Mouse (Mus musculus) embryonic facial prominence, embryonic 11.5 days (tissue): ENCODE measurements around the gene Spag4. TPM values are rescaled to one million over a fixed set of nuclear protein-coding genes. Genes with fewer than 3 reads are reported as not detected.
"Not testable (repeated sequence)": the region's sequence is repeated elsewhere in the genome, so short reads cannot be mapped to it uniquely, and the experiment has no call there.

Source experiments
- ATAC-seq: fragments of 200-750 bp; cut with Nextera tagmentation; replicated peaks from 2 replicates; pipeline ENCODE4 v1.8.0; 2017; ENCODE audit warnings: low read depth; ENCODE audit not compliant: insufficient number of reproducible peaks, low FRiP score, low TSS enrichment
- DNase-seq: peaks from one replicate; pipeline ENCODE4 v3.0.0-alpha.2; 2015; ENCODE audit warnings: low spot score
- H3K27ac ChIP-seq: fragments of 300-500 bp; sonication (generic); replicated peaks from 2 replicates; pipeline ENCODE4 v1.5.1; 2014; ENCODE audit warnings: mild to moderate bottlenecking, low read depth, low read length, control low read depth
- H3K27me3 ChIP-seq: fragments of 300-500 bp; sonication (generic); 2 replicates; pipeline ENCODE4 v1.6.1; 2014; ENCODE audit warnings: mild to moderate bottlenecking, low read length, moderate library complexity, mixed read lengths; ENCODE audit not compliant: control insufficient read depth, insufficient read depth
- H3K36me3 ChIP-seq: fragments of 300-500 bp; sonication (generic); replicated peaks from 2 replicates; pipeline ENCODE4 v1.6.1; 2014; ENCODE audit warnings: low read depth, mild to moderate bottlenecking, low read length, moderate library complexity, mixed read lengths; ENCODE audit not compliant: control insufficient read depth, insufficient read depth
- H3K4me1 ChIP-seq: fragments of 300-500 bp; sonication (generic); 2 replicates; pipeline ENCODE4 v1.6.1; 2014; ENCODE audit warnings: low read length, mixed read lengths; ENCODE audit not compliant: control insufficient read depth, insufficient read depth
- H3K4me2 ChIP-seq: fragments of 300-500 bp; sonication (generic); 2 replicates; pipeline ENCODE4 v1.6.1; 2014; ENCODE audit warnings: low read depth, mild to moderate bottlenecking, control low read depth, low read length, moderate library complexity
- H3K4me3 ChIP-seq: fragments of 300-500 bp; sonication (generic); 2 replicates; pipeline ENCODE4 v1.5.1; 2014; ENCODE audit warnings: low read depth, low read length, control low read depth
- H3K9ac ChIP-seq: fragments of 300-500 bp; sonication (generic); replicated peaks from 2 replicates; pipeline ENCODE4 v1.6.1; 2014; ENCODE audit warnings: mild to moderate bottlenecking, control low read depth, low read length
- H3K9me3 ChIP-seq: fragments of 300-500 bp; sonication (generic); replicated peaks from 2 replicates; pipeline ENCODE4 v1.6.1; 2016; ENCODE audit warnings: mild to moderate bottlenecking, low read length, inconsistent platforms, mixed read lengths; ENCODE audit not compliant: control insufficient read depth
- WGBS: fragments of 180-500 bp; shearing (Covaris S2); extraction: QIAGEN DNeasy Blood & Tissue Kit; methylation state at CpG from one replicate; pipeline ENCODE4 v1.1.7; 2014; 5-methylcytosine and 5-hydroxymethylcytosine counted together
- polyA plus RNA-seq: library from polyadenylated mRNA; unstranded; fragments of >200 nt; fragmentation: Nextera tagmentation; extraction: Ambion mirVana; gene quantifications from 2 replicates; pipeline ENCODE4 v1.2.1, GENCODE M21; 2014

The Spag4 gene
- polyA plus RNA-seq, 1 experiment from 2014 or later: 4.4 TPM

GRCm38 (mm10) chr2:156112080-156112423 lies 47.1 kb downstream of the Spag4 start:
- H3K4me1 ChIP-seq, ATAC-seq, H3K27me3 ChIP-seq, DNase-seq, H3K36me3 ChIP-seq, H3K9me3 ChIP-seq: not testable (repeated sequence)
- Histone ChIP-seq H3K9ac (peak overlapping the region; percentile 98), H3K27ac (peak overlapping the region; percentile 82; the same call in 1 of the 2 replicates), H3K4me3 (peak overlapping the region; percentile 89), H3K4me2 (peak overlapping the region; percentile 39)
- WGBS: 30% methylated on average over 5 of the region's 5 CpGs

- ATAC-seq (no peak), DNase-seq (no peak)
- Histone ChIP-seq H3K27ac (no peak overlapping the region), H3K36me3 (no peaks in the 10 kb centered on the region), H3K27me3 (no peaks in the 10 kb centered on the region), H3K9me3 (no peaks in the 10 kb centered on the region), H3K4me2 (no peak overlapping the region), H3K4me1 (no peaks in the 10 kb centered on the region), H3K4me3 (no peak overlapping the region), H3K9ac (no peak overlapping the region)
Observed at GRCm38 (mm10) chr2:156119566-156119965, 54.6 kb downstream of the Spag4 start.

Other genes with a start within 250 kb of the Spag4 start
- gene BC029722, start 245.7 kb upstream of the Spag4 start, polyA plus RNA-seq: 5.7 and 6.6 TPM in 2 replicates
- gene Eif6, start 238.2 kb upstream of the Spag4 start, polyA plus RNA-seq: 198 and 213 TPM in 2 replicates
- gene Fam83c, start 230.3 kb upstream of the Spag4 start, polyA plus RNA-seq: 0.14 and 0.15 TPM in 2 replicates
- gene Uqcc1, start 134.9 kb upstream of the Spag4 start, polyA plus RNA-seq: 85.3 and 87.7 TPM in 2 replicates
- not detected in 2 replicates for gene Gm15557, start 124.4 kb upstream of the Spag4 start, polyA plus RNA-seq
- 3.2 TPM in 2 replicates for gene Gdf5, start 119.8 kb upstream of the Spag4 start, polyA plus RNA-seq
- 13.4 and 14.0 TPM in 2 replicates for gene Cep250, start 108.7 kb upstream of the Spag4 start, polyA plus RNA-seq
- gene 6430550D23Rik, start 57.2 kb upstream of the Spag4 start, polyA plus RNA-seq: 0.89 and 1.5 TPM in 2 replicates
- gene Ergic3, start 57.1 kb upstream of the Spag4 start, polyA plus RNA-seq: 175 and 210 TPM in 2 replicates
- 0.10 TPM in 1 of 2 replicates, not detected in the other for gene Fer1l4, start 12.2 kb upstream of the Spag4 start, polyA plus RNA-seq
- gene Cpne1, start 46.8 kb downstream of the Spag4 start, polyA plus RNA-seq: 51.3 and 55.4 TPM in 2 replicates
- 47.3 and 48.7 TPM in 2 replicates for gene Rbm12, start 46.8 kb downstream of the Spag4 start, polyA plus RNA-seq
- gene Gm28036, start 61.9 kb downstream of the Spag4 start, polyA plus RNA-seq: 20.1 and 23.8 TPM in 2 replicates
- gene Romo1, start 78.9 kb downstream of the Spag4 start, polyA plus RNA-seq: 356 and 375 TPM in 2 replicates
- 33.5 and 34.0 TPM in 2 replicates for gene Nfs1, start 79.0 kb downstream of the Spag4 start, polyA plus RNA-seq
- 678 and 756 TPM in 2 replicates for gene Rbm39, start 115.1 kb downstream of the Spag4 start, polyA plus RNA-seq
- 88.3 and 89.2 TPM in 2 replicates for gene Phf20, start 131.3 kb downstream of the Spag4 start, polyA plus RNA-seq
- gene Cnbd2, start 247.1 kb downstream of the Spag4 start, polyA plus RNA-seq: 2.9 and 3.4 TPM in 2 replicates
- gene Scand1, start 247.5 kb downstream of the Spag4 start, polyA plus RNA-seq: 65.3 and 66.5 TPM in 2 replicates